Mouse (Mus musculus): ENCODE measurements around the gene Coq10b. TPM values are rescaled to one million over a fixed set of nuclear protein-coding genes. Genes with fewer than 3 reads are reported as not detected.

Coq10b gene
- polyA plus RNA-seq, 1 experiment from 2014 or later = 29.9 TPM

DNA sequence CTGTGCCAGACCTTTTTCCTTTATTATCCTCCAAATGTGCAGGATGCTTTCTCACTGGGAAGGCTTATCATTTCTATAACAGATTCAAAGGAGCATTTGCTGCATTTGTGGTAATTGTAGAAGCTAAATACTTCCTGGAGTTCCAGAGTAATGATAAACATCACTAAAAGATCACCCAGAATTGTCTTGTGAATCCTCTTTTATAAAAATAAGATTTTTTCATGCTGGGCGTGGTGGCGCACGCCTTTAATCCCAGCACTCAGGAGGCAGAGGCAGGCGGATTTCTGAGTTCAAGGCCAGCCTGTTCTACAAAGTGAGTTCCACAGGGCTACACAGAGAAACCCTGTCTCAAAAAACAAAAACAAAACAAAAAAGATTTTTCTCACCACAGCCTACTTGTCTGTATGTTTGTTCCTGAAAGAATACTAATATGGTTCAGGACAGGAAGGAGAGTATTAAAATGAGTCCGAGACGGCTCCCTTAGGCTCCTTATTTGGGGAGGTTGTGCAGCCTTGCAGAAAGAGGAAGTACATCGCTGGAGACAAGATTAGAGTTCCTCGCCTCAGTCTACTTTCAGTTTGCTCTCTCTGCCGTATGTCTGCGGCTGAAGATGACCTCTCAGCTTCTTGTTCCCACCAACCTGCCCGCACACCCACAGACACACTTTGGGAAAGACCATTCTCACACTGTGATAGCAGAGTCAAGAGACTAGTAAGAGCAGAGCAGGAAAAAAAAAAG, 23.9 kb upstream of the Coq10b start:
- no peak overlapping the region for H3K4me3 ChIP-seq (ENCODE audit: low read depth, low read length)
- no peaks in the 10 kb centered on the region for H3K27me3 ChIP-seq (ENCODE audit: control insufficient read depth, insufficient read depth, low read depth, low read length)
- H3K4me2 ChIP-seq (ENCODE audit: low read length) = no peak overlapping the region
- no peak overlapping the region for H3K27ac ChIP-seq (ENCODE audit: low read length)
- H3K36me3 ChIP-seq (ENCODE audit: control insufficient read depth, insufficient read depth, low read length) = no peaks in the 10 kb centered on the region
- 92% methylated on average over 11 of the region's 11 CpGs for WGBS
- H3K9ac ChIP-seq (ENCODE audit: low read depth, low read length) = no peak overlapping the region
- H3K4me1 ChIP-seq (ENCODE audit: control insufficient read depth, insufficient read depth, low read length) = peaks cover 14% of the 10 kb centered on the region
- H3K9me3 ChIP-seq (replicated peaks; ENCODE audit: control insufficient read depth, low read length, poor library complexity, severe bottlenecking) = no peaks in the 10 kb centered on the region
- no peak for ATAC-seq

DNA sequence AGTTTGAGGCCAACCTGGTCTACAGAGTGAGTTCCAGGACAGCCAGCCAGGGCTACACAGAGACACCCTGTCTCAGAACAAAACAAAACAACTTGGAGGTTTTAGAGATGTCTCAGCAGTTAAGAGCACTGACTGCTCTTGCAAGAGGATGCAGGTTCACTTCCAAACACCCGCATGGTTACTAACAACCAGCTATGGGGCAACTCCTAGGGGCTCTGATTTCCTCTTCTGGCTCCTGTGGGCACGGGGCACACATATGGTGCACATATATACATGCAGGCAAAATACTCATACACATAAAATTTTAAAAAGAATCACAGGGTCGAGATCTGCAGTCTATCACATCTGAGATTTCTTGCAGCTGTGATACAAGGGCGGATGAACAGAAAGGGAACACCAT, 23.1 kb upstream of the Coq10b start:
- no peak overlapping the region for H3K4me3 ChIP-seq (ENCODE audit: low read depth, low read length)
- no peaks in the 10 kb centered on the region for H3K9me3 ChIP-seq (replicated peaks; ENCODE audit: control insufficient read depth, low read length, poor library complexity, severe bottlenecking)
- H3K4me2 ChIP-seq (ENCODE audit: low read length) = no peak overlapping the region
- no peaks in the 10 kb centered on the region for H3K27me3 ChIP-seq (ENCODE audit: control insufficient read depth, insufficient read depth, low read depth, low read length)
- peaks cover 12% of the 10 kb centered on the region for H3K4me1 ChIP-seq (ENCODE audit: control insufficient read depth, insufficient read depth, low read length)
- WGBS = 78% methylated on average over 4 of the region's 4 CpGs
- H3K9ac ChIP-seq (ENCODE audit: low read depth, low read length) = no peak overlapping the region
- no peaks in the 10 kb centered on the region for H3K36me3 ChIP-seq (ENCODE audit: control insufficient read depth, insufficient read depth, low read length)
- ATAC-seq = no peak
- no peak overlapping the region for H3K27ac ChIP-seq (ENCODE audit: low read length)

DNA sequence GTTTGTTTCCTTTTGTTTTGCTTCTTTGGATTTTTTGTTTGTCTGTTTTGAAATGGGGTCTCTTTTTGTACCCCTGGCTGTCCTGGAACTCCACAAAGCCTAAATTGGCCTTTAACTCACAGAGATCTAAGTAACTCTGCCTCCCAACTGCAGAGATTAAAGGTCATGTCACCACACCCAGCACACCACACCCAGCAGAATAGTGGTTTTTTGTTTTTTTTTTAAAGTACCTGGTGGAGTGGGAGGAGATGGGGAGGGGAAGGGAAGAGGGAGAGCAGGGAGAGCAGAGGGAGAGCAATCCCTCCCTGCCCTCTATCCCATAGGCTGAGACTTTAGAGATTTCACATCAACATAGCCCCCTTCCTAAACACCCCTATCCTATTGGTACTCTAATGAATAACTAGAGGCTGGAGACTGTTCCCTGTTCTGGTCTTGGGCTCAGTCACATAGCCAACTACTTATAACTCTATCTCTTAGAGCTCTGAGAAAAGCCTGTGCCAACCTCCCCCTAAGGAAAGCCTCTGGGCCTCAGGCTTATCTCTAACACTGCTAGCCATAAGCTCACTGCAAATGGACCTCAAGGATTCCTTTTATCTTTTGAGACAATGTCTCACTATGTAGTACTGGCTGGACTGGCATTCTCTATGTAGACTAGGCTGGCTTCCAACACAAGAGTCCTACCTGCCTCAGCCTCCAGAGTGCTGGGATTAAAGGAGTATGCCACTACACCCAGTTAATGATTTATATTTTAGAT, 21.4 kb upstream of the Coq10b start:
- Histone ChIP-seq H3K27me3 (ENCODE audit: control insufficient read depth, insufficient read depth, low read depth, low read length) (no peaks in the 10 kb centered on the region), H3K4me1 (ENCODE audit: control insufficient read depth, insufficient read depth, low read length) (no peaks in the 10 kb centered on the region), H3K36me3 (ENCODE audit: control insufficient read depth, insufficient read depth, low read length) (no peaks in the 10 kb centered on the region), H3K27ac (ENCODE audit: low read length) (no peak overlapping the region), H3K4me3 (ENCODE audit: low read depth, low read length) (no peak overlapping the region), H3K4me2 (ENCODE audit: low read length) (no peak overlapping the region), H3K9ac (ENCODE audit: low read depth, low read length) (no peak overlapping the region), H3K9me3 (replicated peaks; ENCODE audit: control insufficient read depth, low read length, poor library complexity, severe bottlenecking) (no peaks in the 10 kb centered on the region)
- ATAC-seq = no peak

DNA sequence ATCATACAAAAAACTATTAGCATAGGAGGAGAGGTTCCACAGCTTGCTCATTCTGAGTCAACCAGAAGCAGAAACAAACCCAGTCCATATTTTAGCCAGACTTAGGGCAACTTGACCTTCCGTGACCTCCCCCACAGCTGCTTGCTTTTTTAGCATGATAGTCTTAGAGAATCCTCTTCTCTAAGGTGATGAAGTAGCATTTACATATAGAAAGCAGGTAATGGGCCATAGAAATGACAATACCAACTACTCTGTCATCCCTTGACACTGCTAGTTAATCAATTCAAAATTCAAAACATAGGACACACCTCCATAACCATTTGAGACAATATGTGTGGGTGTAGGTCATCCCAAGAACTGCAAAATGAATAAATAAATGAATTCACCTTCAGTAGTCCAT, 12.6 kb upstream of the Coq10b start:
- Histone ChIP-seq H3K27ac (ENCODE audit: low read length) (no peak overlapping the region), H3K4me1 (ENCODE audit: control insufficient read depth, insufficient read depth, low read length) (no peaks in the 10 kb centered on the region), H3K4me2 (ENCODE audit: low read length) (no peak overlapping the region), H3K9ac (ENCODE audit: low read depth, low read length) (no peak overlapping the region), H3K27me3 (ENCODE audit: control insufficient read depth, insufficient read depth, low read depth, low read length) (no peaks in the 10 kb centered on the region), H3K9me3 (replicated peaks; ENCODE audit: control insufficient read depth, low read length, poor library complexity, severe bottlenecking) (0 out of 2 replicates have a peak, but pooled peaks cover 4% of the 10 kb centered on the region), H3K4me3 (ENCODE audit: low read depth, low read length) (no peak overlapping the region), H3K36me3 (ENCODE audit: control insufficient read depth, insufficient read depth, low read length) (no peaks in the 10 kb centered on the region)
- ATAC-seq = no peak
- WGBS = 95% methylated on average over 1 of the region's 1 CpGs

DNA sequence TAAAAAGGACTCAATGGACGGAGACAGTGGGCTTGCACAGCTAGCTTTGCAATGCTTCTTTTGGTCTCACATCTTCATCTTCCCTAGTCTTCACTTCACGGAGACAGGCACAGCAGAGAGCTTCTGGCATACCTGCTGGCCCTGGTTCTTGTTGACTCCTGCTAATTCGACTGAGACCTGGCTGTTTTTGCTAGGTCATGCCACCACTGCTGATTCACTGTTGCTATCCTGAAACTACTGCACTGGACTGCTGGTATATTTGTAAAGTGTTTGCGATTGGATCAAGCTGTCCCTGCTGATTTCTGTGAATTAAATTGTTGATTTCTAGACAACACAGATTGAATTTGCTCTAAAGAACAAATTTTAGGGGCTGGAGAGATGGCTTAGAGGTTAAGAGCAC, 10.9 kb upstream of the Coq10b start:
- Histone ChIP-seq H3K36me3 (ENCODE audit: control insufficient read depth, insufficient read depth, low read length) (no peaks in the 10 kb centered on the region), H3K4me2 (ENCODE audit: low read length) (no peak overlapping the region), H3K27me3 (ENCODE audit: control insufficient read depth, insufficient read depth, low read depth, low read length) (no peaks in the 10 kb centered on the region), H3K27ac (ENCODE audit: low read length) (no peak overlapping the region), H3K9ac (ENCODE audit: low read depth, low read length) (no peak overlapping the region), H3K9me3 (replicated peaks; ENCODE audit: control insufficient read depth, low read length, poor library complexity, severe bottlenecking) (0 out of 2 replicates have a peak, but pooled peaks cover 4% of the 10 kb centered on the region), H3K4me3 (ENCODE audit: low read depth, low read length) (no peak overlapping the region), H3K4me1 (ENCODE audit: control insufficient read depth, insufficient read depth, low read length) (no peaks in the 10 kb centered on the region)
- no peak for ATAC-seq
- WGBS = 91% methylated on average over 4 of the region's 4 CpGs

DNA sequence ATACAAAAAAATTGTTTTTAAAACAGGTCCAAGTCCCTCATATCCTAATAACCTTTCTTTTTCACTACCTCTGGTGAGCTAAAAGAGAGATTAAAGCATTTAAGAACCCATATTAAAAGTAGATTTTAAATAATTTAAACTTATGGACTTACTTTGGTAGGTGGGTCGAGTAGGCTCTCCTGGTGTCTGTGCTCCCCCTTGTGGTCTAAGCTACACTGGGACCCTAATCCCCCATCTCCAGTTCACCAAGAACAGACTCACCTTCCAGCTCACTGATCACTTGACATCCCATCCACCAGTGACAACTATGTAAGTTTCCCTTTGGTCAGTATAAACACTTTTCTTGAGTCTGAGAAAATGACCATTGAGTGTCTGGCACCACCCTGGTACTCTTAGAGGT, 10.3 kb upstream of the Coq10b start:
- Histone ChIP-seq H3K4me3 (ENCODE audit: low read depth, low read length) (no peak overlapping the region), H3K4me1 (ENCODE audit: control insufficient read depth, insufficient read depth, low read length) (no peaks in the 10 kb centered on the region), H3K27ac (ENCODE audit: low read length) (no peak overlapping the region), H3K36me3 (ENCODE audit: control insufficient read depth, insufficient read depth, low read length) (no peaks in the 10 kb centered on the region), H3K4me2 (ENCODE audit: low read length) (no peak overlapping the region), H3K27me3 (ENCODE audit: control insufficient read depth, insufficient read depth, low read depth, low read length) (no peaks in the 10 kb centered on the region), H3K9ac (ENCODE audit: low read depth, low read length) (no peak overlapping the region), H3K9me3 (replicated peaks; ENCODE audit: control insufficient read depth, low read length, poor library complexity, severe bottlenecking) (0 out of 2 replicates have a peak, but pooled peaks cover 4% of the 10 kb centered on the region)
- WGBS = 71% methylated on average over 1 of the region's 1 CpGs
- ATAC-seq = no peak

DNA sequence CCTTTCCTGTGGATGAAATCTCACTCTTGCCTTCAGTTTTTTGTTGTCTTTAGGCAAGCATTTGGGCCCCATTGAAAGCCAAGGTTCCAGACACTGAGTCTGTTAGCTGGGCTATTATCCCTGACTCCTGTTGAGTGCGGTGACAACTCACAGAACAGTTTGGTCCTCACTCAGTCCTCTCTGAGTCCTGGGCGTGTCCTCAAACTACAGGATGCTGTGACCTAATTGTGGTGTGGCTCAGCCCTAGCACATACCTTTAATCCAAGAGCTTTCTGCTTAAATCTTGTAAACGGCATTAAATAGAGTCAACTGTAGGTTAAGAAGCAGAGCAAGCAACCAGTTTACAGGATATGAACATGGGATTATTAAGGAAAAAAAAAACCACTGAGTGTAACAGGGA, 9.4 kb upstream of the Coq10b start:
- H3K9ac ChIP-seq (ENCODE audit: low read depth, low read length) = no peak overlapping the region
- H3K27me3 ChIP-seq (ENCODE audit: control insufficient read depth, insufficient read depth, low read depth, low read length) = no peaks in the 10 kb centered on the region
- H3K4me1 ChIP-seq (ENCODE audit: control insufficient read depth, insufficient read depth, low read length) = no peaks in the 10 kb centered on the region
- no peak overlapping the region for H3K27ac ChIP-seq (ENCODE audit: low read length)
- H3K4me2 ChIP-seq (ENCODE audit: low read length) = no peak overlapping the region
- no peak overlapping the region for H3K4me3 ChIP-seq (ENCODE audit: low read depth, low read length)
- ATAC-seq = no peak
- 0 out of 2 replicates have a peak, but pooled peaks cover 4% of the 10 kb centered on the region for H3K9me3 ChIP-seq (replicated peaks; ENCODE audit: control insufficient read depth, low read length, poor library complexity, severe bottlenecking)
- H3K36me3 ChIP-seq (ENCODE audit: control insufficient read depth, insufficient read depth, low read length) = no peaks in the 10 kb centered on the region
- 83% methylated on average over 3 of the region's 3 CpGs for WGBS

DNA sequence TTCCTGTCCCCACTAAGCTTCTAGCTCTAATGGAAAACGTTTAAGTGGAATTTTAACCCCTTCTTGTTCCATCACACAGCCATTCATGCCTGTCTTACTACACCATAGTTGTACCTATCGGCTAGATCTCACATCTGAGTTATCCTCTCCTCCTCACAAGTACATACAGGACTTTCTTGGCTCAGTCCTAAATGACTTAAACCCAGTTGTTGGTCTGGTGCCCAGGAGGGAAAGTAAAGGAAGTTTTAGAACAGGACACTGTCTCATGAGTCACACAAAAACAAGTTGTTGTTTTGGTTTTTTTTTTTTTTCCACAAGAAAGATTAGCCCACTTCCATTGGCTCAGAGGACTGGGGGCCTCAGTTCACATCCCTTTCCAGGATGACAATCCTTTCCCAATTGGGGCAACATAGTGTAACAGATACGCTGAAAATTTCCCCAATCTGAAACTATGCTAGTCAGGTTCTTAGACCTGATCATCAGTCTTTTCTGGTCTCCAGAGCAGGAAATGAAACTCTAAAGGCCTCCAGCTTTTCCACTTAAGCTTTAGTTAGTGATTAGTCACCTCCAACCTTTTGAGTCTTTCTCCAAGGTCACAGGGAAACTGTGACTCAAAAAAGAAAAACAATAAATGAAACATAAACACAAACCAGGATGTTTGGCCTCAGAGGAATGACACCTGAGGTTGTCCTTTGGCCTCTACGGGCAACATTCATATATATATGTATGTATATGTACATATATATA, 3.6 kb upstream of the Coq10b start:
- Histone ChIP-seq H3K4me1 (ENCODE audit: control insufficient read depth, insufficient read depth, low read length) (peaks cover 7% of the 10 kb centered on the region), H3K36me3 (ENCODE audit: control insufficient read depth, insufficient read depth, low read length) (no peaks in the 10 kb centered on the region), H3K9ac (ENCODE audit: low read depth, low read length) (no peak overlapping the region), H3K4me3 (ENCODE audit: low read depth, low read length) (no peak overlapping the region), H3K4me2 (ENCODE audit: low read length) (no peak overlapping the region), H3K27me3 (ENCODE audit: control insufficient read depth, insufficient read depth, low read depth, low read length) (no peaks in the 10 kb centered on the region; the same call in 1 of the 2 replicates), H3K9me3 (replicated peaks; ENCODE audit: control insufficient read depth, low read length, poor library complexity, severe bottlenecking) (no peaks in the 10 kb centered on the region), H3K27ac (ENCODE audit: low read length) (no peak overlapping the region)
- WGBS = 65% methylated on average over 4 of the region's 4 CpGs
- no peak for ATAC-seq
